Mouse (Mus musculus) induced T-regulatory cell, adult 2 months (primary cell): ENCODE data around the gene Gcnt4.
A peak's percentile ranks its signal among the peaks of the same experiment; 100 is the strongest.

Source experiments
- DNase-seq: peaks from one replicate; pipeline ENCODE4 v3.0.0-alpha.2; 2012; ENCODE audit warnings: low read depth

The Gcnt4 gene

DNA sequence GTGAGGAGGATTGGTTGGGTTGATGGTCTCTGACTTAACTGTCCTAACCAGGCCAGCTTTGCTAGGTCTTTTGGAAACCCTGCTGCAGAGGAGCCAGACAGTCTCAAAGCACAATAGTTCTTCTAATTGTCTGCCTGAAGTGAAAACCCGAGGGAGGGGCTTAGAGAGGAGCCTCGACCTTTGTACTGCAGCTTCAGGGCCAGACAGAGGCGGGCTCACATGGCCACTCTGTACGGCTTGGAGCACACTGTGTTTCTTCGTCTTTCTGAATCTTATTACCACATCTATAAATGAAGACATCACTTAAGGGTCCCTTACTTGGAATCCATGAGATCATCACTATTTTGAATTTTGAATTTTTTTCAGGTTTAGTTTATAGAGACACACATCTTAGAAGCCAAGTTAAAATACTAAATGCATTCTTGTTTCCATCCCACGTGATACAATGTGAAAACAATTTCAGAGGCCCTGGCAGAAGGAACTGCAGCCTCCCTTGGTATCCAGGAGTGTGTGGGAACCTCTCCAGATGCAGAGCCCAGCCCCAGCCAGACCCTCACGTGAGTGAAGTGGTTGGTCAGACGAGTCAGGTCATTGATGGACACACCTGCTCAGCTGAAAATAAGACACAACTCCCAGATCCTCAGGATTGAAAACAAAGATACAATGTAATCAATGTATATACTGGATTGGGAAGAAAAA lies 69.0 kb downstream of the Gcnt4 start:
- no peak for DNase-seq

DNA sequence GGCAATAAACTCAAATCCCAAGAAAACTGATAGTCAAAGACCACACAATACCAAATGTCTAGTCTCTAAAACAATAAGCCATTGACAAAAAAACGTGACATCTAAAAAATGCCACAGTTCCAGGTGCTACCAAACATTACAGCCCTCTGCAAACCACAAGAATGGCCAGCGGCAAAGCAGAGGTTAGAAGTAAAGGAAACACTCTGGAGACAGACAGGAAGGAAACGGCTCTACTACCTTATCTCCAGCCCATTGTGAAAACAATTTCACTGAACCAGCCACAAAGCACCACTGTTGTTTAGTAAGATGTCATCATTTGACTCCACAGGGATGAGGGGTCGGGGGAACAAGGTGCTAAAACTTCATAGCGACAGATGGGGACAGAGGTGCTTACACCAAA lies 70.8 kb downstream of the Gcnt4 start:
- DNase-seq, result peak; percentile 34

- no peak for DNase-seq
Measured at GRCm38 (mm10) chr13:96997080-96997479, 72.6 kb downstream of the Gcnt4 start.
